Mouse (Mus musculus): Measurements from ENCODE around the gene Abl2.
"Not testable (repeated sequence)": the region's sequence is repeated elsewhere in the genome, so short reads cannot be mapped to it uniquely, and the experiment has no call there.

Gene Abl2

GRCm38 (mm10) chr1:156633095-156633494, 74.5 kb downstream of the Abl2 start:
- no peak for DNase-seq (ENCODE audit: low read depth, low spot score)

DNA sequence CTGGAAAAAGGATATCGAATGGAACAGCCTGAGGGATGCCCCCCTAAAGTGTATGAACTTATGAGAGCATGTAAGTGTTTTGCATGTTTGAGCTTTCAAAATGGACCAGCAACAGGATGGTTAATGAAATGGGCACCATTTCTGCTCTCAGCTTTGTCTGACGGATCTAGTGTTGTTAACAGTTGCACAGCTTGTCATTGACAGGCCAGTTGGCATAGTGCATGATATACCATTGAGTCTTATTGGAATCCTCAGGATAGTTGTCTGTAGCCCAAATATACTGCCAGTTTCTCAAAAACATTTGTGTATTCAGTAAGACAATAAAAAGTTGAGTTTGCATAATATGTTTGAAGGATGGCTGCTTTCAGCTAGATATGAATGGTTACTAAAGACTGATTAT, 76.6 kb downstream of the Abl2 start:
- no peak for DNase-seq (ENCODE audit: low read depth, low spot score)

DNA sequence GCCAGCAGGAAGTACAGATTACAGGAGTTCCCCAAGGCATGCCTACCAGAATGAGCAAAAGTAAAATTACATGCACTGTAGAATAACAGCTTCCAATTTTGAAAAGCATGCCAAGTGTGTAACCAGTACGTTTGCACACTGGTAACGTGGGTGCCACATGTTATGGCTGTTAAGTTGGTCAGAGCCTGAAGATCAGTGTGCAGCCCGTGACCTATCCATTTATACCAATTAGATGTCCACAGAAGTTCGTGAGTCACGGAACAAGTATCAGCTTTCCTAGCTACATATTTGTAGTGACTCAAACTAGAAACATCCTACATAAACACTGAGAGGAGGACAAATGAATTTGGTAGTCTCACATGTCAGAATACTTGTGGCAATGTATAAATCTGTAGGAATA, 80.9 kb downstream of the Abl2 start:
- no peak for DNase-seq (ENCODE audit: low read depth, low spot score)

DNA sequence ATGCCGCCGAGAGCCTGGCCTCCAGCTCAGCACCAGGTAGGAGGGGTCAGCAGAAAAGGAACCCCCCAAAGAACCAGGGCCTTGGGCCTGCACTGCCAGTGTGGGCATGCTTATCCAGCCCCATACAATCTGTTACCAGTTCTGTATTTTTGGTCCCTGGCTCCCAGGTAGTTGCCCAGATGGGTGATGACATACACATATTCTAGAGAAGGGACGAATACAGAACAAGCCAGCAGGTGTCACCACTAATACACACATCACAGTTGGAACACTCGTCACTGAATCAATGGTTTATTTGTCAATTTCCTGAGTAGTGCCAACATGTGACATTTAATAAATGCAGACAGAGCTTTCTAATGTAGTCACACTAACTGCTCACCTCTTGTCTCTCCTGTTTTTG, 82.0 kb downstream of the Abl2 start:
- no peak for DNase-seq (ENCODE audit: low read depth, low spot score)

- DNase-seq (ENCODE audit: low read depth, low spot score): no peak
These were observed 83.2 kb downstream of the Abl2 start for GRCm38 (mm10) chr1:156641808-156642207.

GRCm38 (mm10) chr1:156642813-156643212, 84.2 kb downstream of the Abl2 start:
- no peak for DNase-seq (ENCODE audit: low read depth, low spot score)

GRCm38 (mm10) chr1:156644061-156644460, 85.5 kb downstream of the Abl2 start:
- no peak for DNase-seq (ENCODE audit: low read depth, low spot score)

DNA sequence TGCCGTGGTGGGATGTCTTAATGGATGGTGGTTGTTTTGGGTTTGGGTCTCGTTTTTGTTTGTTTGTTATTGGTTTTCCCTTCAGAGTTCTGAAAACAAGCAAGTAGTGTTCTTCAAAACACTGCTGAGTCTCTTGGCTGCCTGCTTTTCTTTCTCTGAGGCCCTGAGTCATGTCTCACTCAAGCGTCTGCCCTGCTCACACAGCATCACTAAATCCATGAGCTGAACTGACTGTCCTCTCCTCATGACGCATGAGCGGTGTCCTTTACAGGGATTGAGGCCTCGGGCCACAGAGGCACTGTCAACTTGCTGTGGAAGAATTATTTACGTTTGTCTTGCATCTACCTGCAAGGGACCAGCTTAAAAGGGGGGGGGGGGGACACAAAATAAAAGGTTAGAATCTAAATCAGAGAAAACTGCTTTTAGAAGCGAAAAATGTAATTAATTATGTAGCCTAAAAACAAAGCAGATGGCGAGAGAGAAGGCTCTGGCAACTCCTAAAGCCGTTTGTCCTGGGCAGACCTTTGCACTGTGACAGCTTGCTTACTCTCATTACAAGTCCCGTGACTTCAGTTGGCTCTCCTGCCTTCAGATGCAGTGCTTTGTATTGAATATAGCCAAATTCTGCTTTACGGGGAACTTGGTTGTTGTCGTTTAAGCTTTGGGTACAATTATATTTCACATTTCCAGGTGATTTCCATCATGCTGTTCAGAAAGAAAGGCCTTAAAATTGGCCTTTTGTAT, 86.4 kb downstream of the Abl2 start:
- no peak for DNase-seq (ENCODE audit: low read depth, low spot score)

DNA sequence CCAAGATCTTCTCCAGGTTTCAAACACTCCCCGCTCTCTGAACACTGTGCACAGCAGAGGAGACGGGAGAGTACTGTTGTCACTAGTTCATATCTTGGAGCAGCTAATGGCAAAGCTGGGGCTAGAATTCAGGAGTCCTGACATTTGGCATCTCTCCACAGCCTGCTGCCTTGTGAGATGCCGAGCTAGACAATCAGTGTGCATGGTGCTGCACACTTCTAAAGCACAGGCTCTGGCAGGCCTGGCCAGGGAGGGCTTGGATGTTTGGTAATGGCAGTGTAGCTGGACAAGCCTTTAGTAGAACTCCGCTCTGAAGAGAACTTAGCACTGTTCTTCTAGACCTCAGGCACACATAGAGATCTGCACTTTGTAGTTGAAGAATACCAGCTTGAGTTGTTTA, 87.4 kb downstream of the Abl2 start:
- no peak for DNase-seq (ENCODE audit: low read depth, low spot score)

GRCm38 (mm10) chr1:156648705-156649104, 90.1 kb downstream of the Abl2 start:
- no peak for DNase-seq (ENCODE audit: low read depth, low spot score)

DNA sequence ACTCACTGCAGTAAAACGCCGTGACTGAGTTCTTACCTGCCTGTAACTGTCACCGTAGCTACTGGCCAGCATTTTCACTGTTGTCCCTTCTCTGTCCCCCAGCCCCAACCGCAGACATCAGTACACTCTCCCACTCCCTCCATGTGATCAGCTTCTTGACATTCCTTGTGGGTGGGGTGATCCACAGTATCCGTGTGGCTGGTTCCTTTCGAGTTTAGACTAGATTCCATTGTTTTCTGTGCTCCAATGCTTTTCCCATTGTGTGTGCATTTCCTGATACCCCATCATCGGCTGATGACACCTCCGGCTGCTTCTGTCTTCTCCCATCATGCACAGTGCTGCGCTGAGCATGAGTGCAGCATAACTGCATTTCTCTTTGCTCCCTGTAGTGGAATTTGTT, 92.0 kb downstream of the Abl2 start:
- DNase-seq (ENCODE audit: low read depth, low spot score): no peak

DNA sequence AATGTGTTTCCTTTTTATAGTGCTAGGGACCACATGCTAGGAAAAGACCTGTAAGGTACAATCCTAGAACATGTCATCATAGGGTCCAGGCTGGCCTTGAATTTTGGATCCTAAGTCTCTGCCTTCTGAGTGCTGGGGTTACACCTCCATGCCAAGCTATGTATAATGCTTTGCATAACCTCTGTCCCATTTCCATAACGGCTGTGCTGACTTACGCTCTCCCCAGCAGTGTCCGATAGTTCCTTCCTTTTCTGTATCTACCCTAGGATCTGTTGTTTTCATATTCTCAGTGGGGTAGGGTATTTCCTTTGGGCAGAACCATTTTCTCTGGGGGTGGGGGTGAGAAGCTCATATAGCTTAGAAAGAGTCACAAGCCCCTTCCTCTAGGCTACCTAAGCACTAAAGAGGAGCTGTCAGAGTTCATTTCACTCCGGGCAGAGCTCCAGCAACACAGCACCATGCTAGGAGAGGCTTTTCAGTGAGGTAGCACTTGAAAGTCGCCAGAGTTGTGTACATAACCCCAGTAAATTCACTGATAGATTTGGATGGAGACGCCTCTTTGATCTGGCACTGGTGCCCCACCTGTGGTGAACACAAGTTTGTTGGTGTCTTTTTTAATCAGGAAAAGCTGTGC, 93.7 kb downstream of the Abl2 start:
- no peak for DNase-seq (ENCODE audit: low read depth, low spot score)

DNA sequence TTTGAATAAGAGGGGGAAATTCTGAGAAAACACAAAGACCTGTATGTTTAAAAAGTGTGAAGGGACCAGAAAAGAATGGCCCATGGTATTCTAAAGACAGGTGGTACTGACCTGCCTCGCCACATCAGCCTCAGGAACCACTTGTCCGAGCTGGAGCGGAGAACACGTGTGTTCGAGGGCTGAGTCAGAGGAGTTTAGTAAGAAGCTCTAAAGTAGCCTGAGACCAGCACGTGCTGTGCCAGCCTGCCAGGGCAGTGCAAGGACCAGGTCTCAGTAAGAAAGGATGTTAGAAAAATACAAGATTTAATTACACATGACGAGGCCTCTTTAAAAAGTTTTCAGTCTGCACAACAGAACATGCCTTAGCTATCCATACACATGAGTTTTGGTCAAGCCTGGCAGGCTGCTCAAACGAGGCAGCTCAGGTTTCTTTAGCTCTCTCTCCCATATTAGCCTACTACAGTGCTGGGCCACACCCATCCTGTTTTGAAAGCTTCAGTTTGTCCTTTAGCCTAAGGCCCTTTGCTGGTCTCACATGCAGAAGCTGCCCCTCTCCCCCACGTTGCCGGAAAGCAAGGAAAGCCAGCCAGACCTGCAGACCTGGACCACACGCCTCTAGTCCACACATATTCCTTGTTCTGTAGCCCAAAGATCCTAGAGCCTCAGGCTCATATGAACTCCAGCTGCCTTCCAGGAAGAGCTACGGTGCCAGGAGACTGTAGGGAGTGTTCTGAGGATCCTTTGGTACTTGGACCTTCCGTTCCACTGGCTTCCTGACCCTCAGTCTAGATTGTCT, 96.3 kb downstream of the Abl2 start:
- no peak for DNase-seq (ENCODE audit: low read depth, low spot score)

DNA sequence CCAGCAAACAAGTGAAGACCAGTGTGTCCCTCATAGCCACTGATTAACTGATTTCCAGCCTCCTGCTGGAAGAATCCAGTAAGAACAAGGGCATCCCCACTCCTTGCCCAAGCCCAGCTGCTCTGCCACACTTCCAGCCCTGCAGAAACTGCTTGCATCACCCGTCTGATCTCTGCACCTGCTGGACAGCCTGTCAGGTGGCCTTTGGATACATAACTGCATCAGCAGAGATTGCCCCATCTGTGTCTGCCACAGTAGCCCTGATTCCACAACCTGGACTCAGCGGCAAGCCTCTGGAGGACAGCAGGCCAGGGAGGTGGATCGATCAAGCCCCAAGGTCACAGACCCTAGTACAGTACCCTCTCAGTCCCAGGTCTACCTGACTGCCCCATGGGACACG, 98.9 kb downstream of the Abl2 start:
- DNase-seq (ENCODE audit: low read depth, low spot score): no peak

DNA sequence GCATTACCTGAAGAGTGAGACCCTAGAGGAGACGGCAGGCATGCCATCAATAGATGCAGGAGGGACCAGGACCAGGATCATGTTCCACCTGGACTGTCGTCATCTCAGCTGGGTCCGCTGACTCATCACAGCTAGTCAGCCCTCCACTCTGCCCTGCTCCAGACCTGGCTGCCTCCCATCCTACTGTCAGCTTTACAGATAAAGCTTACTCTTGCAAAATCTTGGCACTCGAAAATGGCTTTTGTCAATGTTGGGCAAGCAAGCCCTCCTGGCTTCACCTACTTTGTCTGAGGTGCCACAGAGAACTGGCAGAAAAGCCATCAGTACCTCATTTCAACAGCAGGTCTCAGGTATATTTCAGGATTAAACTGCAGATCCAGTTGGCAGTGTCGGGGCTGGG, 100.1 kb downstream of the Abl2 start:
- DNase-seq (ENCODE audit: low read depth, low spot score): no peak

- DNase-seq (ENCODE audit: low read depth, low spot score): no peak
These were observed 101.5 kb downstream of the Abl2 start for GRCm38 (mm10) chr1:156659906-156660659.

GRCm38 (mm10) chr1:156660660-156661236, 102.2 kb downstream of the Abl2 start:
- not testable (repeated sequence) for DNase-seq (ENCODE audit: low read depth, low spot score)

DNA sequence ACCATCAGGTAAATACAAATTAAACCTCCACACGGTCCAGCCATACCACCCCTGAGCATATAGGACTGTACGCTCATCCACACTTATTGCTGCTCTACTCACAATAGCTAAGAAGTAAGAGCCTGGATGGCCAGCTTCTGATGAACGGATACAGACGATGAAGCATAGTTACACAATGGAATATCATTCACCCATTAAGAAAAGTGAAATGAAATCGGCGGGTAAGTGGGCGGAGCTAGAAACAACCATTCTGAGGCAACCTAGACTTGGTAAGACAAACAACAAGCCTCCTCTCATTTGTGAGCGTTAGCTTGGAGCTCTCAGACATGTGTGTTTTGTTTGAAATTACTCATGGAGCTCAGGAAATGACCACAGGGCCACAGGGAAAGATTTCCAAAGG, 107.2 kb downstream of the Abl2 start:
- DNase-seq (ENCODE audit: low read depth, low spot score): no peak

- DNase-seq (ENCODE audit: low read depth, low spot score): no peak
These were observed 108.7 kb downstream of the Abl2 start for GRCm38 (mm10) chr1:156667141-156667926.

DNA sequence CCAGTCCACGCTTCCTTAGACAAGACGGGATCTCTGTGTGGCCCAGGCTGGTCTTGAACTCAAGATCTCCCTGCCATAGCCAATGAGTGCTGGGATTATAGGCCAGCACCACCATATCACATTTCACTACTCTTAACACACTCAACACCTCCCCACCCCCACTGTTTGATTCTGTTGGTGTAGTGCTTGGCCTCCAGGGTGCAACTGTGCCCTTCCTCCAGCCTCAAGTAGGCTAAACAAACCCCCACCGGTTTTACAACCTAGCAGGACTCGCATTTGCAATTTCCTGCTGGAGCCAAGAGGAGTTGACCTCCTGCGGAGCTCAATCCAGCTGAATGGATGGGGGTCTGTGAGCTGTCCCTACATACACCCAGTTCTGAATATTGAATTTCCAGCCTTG, 110.0 kb downstream of the Abl2 start:
- DNase-seq (ENCODE audit: low read depth, low spot score): no peak
